ENCODE assay signal across 10 mouse cellular contexts in the genomic region with DNA sequence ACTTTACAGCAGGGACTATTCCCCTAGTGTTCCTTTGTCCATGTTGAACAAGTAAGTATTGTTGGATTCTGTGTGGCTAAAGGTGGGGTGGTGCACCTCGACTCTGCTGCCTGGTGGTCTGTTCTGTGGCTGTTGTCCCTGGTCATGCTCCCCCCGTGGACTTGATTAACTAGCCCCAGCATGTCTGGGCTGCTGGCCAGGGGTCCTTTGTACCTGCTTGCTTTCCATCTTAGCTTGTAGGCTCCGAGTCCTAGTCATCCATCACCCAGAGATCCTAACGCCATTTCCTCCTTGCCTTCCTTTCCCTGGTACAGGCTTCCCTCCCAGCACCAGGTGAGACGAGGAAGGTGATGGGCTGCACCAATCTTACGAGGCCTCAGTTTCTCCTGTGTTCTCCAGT. TPM values are rescaled to one million over a fixed set of nuclear protein-coding genes. Genes with fewer than 3 reads are reported as not detected.
A peak's percentile ranks its signal among the peaks of the same experiment; 100 is the strongest.
DNase-seq lines count a peak whose midpoint lies in the region; ATAC-seq and TF ChIP-seq lines count a peak whose summit lies in the region.
"Had no signal": no experiment of that assay in that cellular context is flagged by ENCODE, and none has a peak within 500 bp of the region (broad histone marks: within the 10 kb centered on the region; RNA-seq: fewer than 3 reads in every experiment).

No protein-coding gene starts in this region.

- H3K27ac ChIP-seq in heart, embryonic 13.5 days (replicated peaks) = no peak overlapping the region
- no peak overlapping the region; the same call in 1 of the 2 replicates for H3K27ac ChIP-seq in embryonic facial prominence, embryonic 11.5 days (replicated peaks; ENCODE audit: low read depth, low read length)
- H3K27ac ChIP-seq in liver, postnatal 0 days (ENCODE audit: low read depth) = no peak overlapping the region

- no peak for TF ChIP-seq CTCF in liver, postnatal 0 days (IDR thresholded peaks at IDR 0.05; ENCODE audit: low read depth)

- H3K4me3 ChIP-seq in heart, embryonic 13.5 days = peak overlapping the region; percentile 73
- no peak overlapping the region for H3K4me3 ChIP-seq in embryonic facial prominence, embryonic 11.5 days (ENCODE audit: low read depth, low read length)
- no peak overlapping the region for H3K4me3 ChIP-seq in liver, postnatal 0 days (ENCODE audit: low read depth, low read length)

- ATAC-seq in heart, embryonic 13.5 days (ENCODE audit: extremely low read depth, insufficient number of reproducible peaks, low FRiP score, low TSS enrichment) = no peak
- no peak for ATAC-seq in embryonic facial prominence, embryonic 11.5 days (replicated peaks; ENCODE audit: insufficient number of reproducible peaks, low FRiP score, low TSS enrichment, low read depth)
- no peak for ATAC-seq in liver, postnatal 0 days

- DNase-seq in heart, adult 18-20 months = no peak
- no peak for DNase-seq in embryonic facial prominence, embryonic 11.5 days (ENCODE audit: low spot score)
- peak; percentile 36 for DNase-seq in heart, postnatal 4 days
- no peak for DNase-seq in liver, postnatal 0 days
- no peak for DNase-seq in T-cell, adult 2 months (ENCODE audit: low spot score)
- DNase-seq in yolk sac, embryonic 10.5 days (ENCODE audit: low spot score) = no peak
- no peak for DNase-seq in cerebellum, adult 11 months
- DNase-seq: cerebellum, adult 2 months; layer of hippocampus, postnatal 36 days had no signal

- no peaks in the 10 kb centered on the region for H3K9me3 ChIP-seq in heart, embryonic 13.5 days
- H3K9me3 ChIP-seq in embryonic facial prominence, embryonic 11.5 days (replicated peaks; ENCODE audit: control insufficient read depth, low read length) = no peaks in the 10 kb centered on the region
- H3K9me3 ChIP-seq in liver, postnatal 0 days (ENCODE audit: low read length) = no peaks in the 10 kb centered on the region

- H3K4me1 ChIP-seq in heart, embryonic 13.5 days = peaks cover 57% of the 10 kb centered on the region
- peaks cover 3% of the 10 kb centered on the region; the same call in 1 of the 2 replicates for H3K4me1 ChIP-seq in embryonic facial prominence, embryonic 11.5 days (ENCODE audit: control insufficient read depth, insufficient read depth, low read length)
- no peaks in the 10 kb centered on the region for H3K4me1 ChIP-seq in liver, postnatal 0 days (ENCODE audit: insufficient read depth)

- no peaks in the 10 kb centered on the region for H3K36me3 ChIP-seq in heart, embryonic 13.5 days
- no peaks in the 10 kb centered on the region for H3K36me3 ChIP-seq in embryonic facial prominence, embryonic 11.5 days (replicated peaks; ENCODE audit: control insufficient read depth, insufficient read depth, low read depth, low read length)
- no peaks in the 10 kb centered on the region for H3K36me3 ChIP-seq in liver, postnatal 0 days (replicated peaks; ENCODE audit: insufficient read depth, low read length)

- H3K27me3 ChIP-seq in heart, embryonic 13.5 days (replicated peaks) = peaks cover 52% of the 10 kb centered on the region
- peaks cover 4% of the 10 kb centered on the region for H3K27me3 ChIP-seq in embryonic facial prominence, embryonic 11.5 days (ENCODE audit: control insufficient read depth, insufficient read depth, low read length)
- H3K27me3 ChIP-seq in liver, postnatal 0 days (ENCODE audit: insufficient read depth, low read length) = peaks cover 29% of the 10 kb centered on the region

- peak overlapping the region; percentile 99 for H3K4me2 ChIP-seq in heart, embryonic 13.5 days
- peak overlapping the region; percentile 97 for H3K4me2 ChIP-seq in embryonic facial prominence, embryonic 11.5 days (ENCODE audit: low read depth, low read length)
- 0 out of 2 replicates have a peak overlapping the region, but pooled peaks have one; percentile 71 for H3K4me2 ChIP-seq in liver, postnatal 0 days (ENCODE audit: low read depth, low read length)

- no peak overlapping the region; the same call in 1 of the 2 replicates for H3K9ac ChIP-seq in heart, embryonic 13.5 days
- H3K9ac ChIP-seq in embryonic facial prominence, embryonic 11.5 days (replicated peaks; ENCODE audit: low read length) = no peak overlapping the region
- no peak overlapping the region for H3K9ac ChIP-seq in liver, postnatal 0 days (replicated peaks)

- WGBS in heart, embryonic 13.5 days = 69% methylated on average over 6 of the region's 6 CpGs
- 67% methylated on average over 6 of the region's 6 CpGs for WGBS in embryonic facial prominence, embryonic 11.5 days
- WGBS in liver, postnatal 0 days (ENCODE audit: insufficient replicate concordance) = 71% methylated on average over 6 of the region's 6 CpGs

- TF ChIP-seq EP300 in liver, postnatal 0 days (IDR thresholded peaks at IDR 0.05; ENCODE audit: low read depth) = no peak

RNA-seq across cellular contexts. Expression of gene Fam174b, which starts 1.7 kb away (rescaled TPM):
- polyA plus RNA-seq in heart, embryonic 13.5 days (2015; fragmentation: Nextera tagmentation; extraction: Ambion mirVana) = 49.8 and 50.1 TPM in 2 replicates
- total RNA-seq in heart, adult 18-20 months (2021) = 100 to 1,000 TPM; 187 to 201 TPM
- polyA plus RNA-seq in embryonic facial prominence, embryonic 11.5 days (2014; fragmentation: Nextera tagmentation; extraction: Ambion mirVana) = 34.4 and 36.6 TPM in 2 replicates
- 100 to 1,000 TPM; 112 to 113 TPM for total RNA-seq in heart, postnatal 4 days (2021)
- polyA plus RNA-seq in liver, postnatal 0 days (2015; fragmentation: Nextera tagmentation; extraction: Ambion mirVana) = 2.6 and 2.9 TPM in 2 replicates
